Mouse (Mus musculus) brain, embryonic 14.5 days (tissue): ENCODE data around the gene Igf1r. TPM values are rescaled to one million over a fixed set of nuclear protein-coding genes. Genes with fewer than 3 reads are reported as not detected.

Experiments
- DNase-seq: peaks from one replicate; pipeline ENCODE4 v3.0.0-alpha.2; 2011; ENCODE audit warnings: low read depth
- CTCF ChIP-seq: fragments of 200-500 bp; IDR thresholded peaks from 2 replicates; pipeline ENCODE4 v1.5.1; 2012; ENCODE audit warnings: inconsistent platforms, mild to moderate bottlenecking, moderate library complexity, borderline replicate concordance; ENCODE audit not compliant: insufficient read depth, insufficient read length; ENCODE audit errors: extremely low read depth
- POLR2A ChIP-seq: fragments of 200-500 bp; IDR thresholded peaks from 2 replicates; pipeline ENCODE4 v1.6.1; 2012; ENCODE audit warnings: mild to moderate bottlenecking, inconsistent platforms, borderline replicate concordance; ENCODE audit not compliant: poor library complexity, insufficient read depth, insufficient read length, severe bottlenecking; ENCODE audit errors: extremely low read depth
- polyA plus RNA-seq: library from polyadenylated mRNA; depleted of rRNA; stranded (reverse); fragments of >200 nt; gene quantifications from 2 replicates; pipeline ENCODE4 v1.2.3, GENCODE M21; 2012

Igf1r gene
- polyA plus RNA-seq, 1 experiment = 40.6 TPM

- no peak for DNase-seq
- 0 out of 2 replicates have a peak, but pooled peaks have one; percentile 3 for TF ChIP-seq CTCF
- no peak for TF ChIP-seq POLR2A
Observed at GRCm38 (mm10) chr7:68136056-68136455, 183.4 kb downstream of the Igf1r start.

GRCm38 (mm10) chr7:68139384-68139783 lies 186.8 kb downstream of the Igf1r start:
- TF ChIP-seq CTCF (no peak), POLR2A (no peak)
- no peak for DNase-seq

GRCm38 (mm10) chr7:68140041-68140807 lies 187.6 kb downstream of the Igf1r start:
- no peak for DNase-seq
- TF ChIP-seq POLR2A (no peak), CTCF (no peak)

- no peak for DNase-seq
- TF ChIP-seq POLR2A = no peak
- TF ChIP-seq CTCF = no peak
Observed at GRCm38 (mm10) chr7:68144266-68144665, 191.6 kb downstream of the Igf1r start.

GRCm38 (mm10) chr7:68148297-68149048 lies 195.8 kb downstream of the Igf1r start:
- TF ChIP-seq CTCF (no peak), POLR2A (no peak)
- DNase-seq = peak; percentile 53

- TF ChIP-seq POLR2A (no peak), CTCF (no peak)
- no peak for DNase-seq
Observed at GRCm38 (mm10) chr7:68151892-68152291, 199.3 kb downstream of the Igf1r start.

- TF ChIP-seq POLR2A (no peak), CTCF (no peak)
- no peak for DNase-seq
Observed at GRCm38 (mm10) chr7:68152458-68152857, 199.8 kb downstream of the Igf1r start.

- no peak for TF ChIP-seq CTCF
- no peak for TF ChIP-seq POLR2A
- no peak for DNase-seq
Observed at GRCm38 (mm10) chr7:68153269-68153668, 200.6 kb downstream of the Igf1r start.

- no peak for DNase-seq
- TF ChIP-seq POLR2A (no peak), CTCF (no peak)
Observed at GRCm38 (mm10) chr7:68154588-68154987, 202.0 kb downstream of the Igf1r start.

GRCm38 (mm10) chr7:68160094-68160791 lies 207.6 kb downstream of the Igf1r start:
- TF ChIP-seq POLR2A (no peak), CTCF (no peak)
- no peak for DNase-seq

GRCm38 (mm10) chr7:68164074-68164473 lies 211.4 kb downstream of the Igf1r start:
- DNase-seq = no peak
- no peak for TF ChIP-seq POLR2A
- no peak for TF ChIP-seq CTCF
